Mouse (Mus musculus): ENCODE results near the gene Stk36. TPM values are rescaled to one million over a fixed set of nuclear protein-coding genes. Genes with fewer than 3 reads are reported as not detected.

Gene Stk36
- polyA plus RNA-seq, 1 experiment from 2014 or later = 6.2 TPM

DNA sequence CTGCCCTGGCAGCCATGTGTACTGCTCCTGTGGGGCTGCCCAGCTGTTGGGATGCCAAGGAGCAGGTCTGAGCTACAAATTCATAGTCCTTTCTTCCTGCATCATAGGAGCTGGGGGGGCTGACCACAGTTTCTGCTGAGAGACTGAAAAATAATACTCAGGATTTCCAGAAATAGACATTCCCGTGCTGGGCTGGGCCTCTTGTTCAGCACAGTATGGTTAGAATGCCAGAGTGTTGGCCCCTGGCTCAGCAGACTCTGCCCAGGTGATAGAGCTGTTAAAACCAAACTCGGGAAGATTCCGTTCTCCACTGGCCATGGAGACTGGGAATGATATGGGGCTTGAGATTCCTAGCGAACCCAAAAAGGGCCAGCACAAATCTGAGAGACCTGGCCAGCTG, 24.8 kb downstream of the Stk36 start:
- peaks cover 14% of the 10 kb centered on the region; the same call in 1 of the 2 replicates for H3K4me1 ChIP-seq
- WGBS = 79% methylated on average over 4 of the region's 4 CpGs
- H3K27me3 ChIP-seq (ENCODE audit: insufficient read depth, poor library complexity, severe bottlenecking) = no peaks in the 10 kb centered on the region
- no peaks in the 10 kb centered on the region for H3K9me3 ChIP-seq
- H3K4me3 ChIP-seq = no peak overlapping the region
- no peaks in the 10 kb centered on the region for H3K36me3 ChIP-seq
- no peak overlapping the region for H3K27ac ChIP-seq
- DNase-seq (ENCODE audit: low spot score) = no peak

- no peak overlapping the region for H3K27ac ChIP-seq
- no peak overlapping the region for H3K4me3 ChIP-seq
- H3K4me1 ChIP-seq = peaks cover 14% of the 10 kb centered on the region; the same call in 1 of the 2 replicates
- H3K9me3 ChIP-seq = no peaks in the 10 kb centered on the region
- DNase-seq (ENCODE audit: low spot score) = no peak
- H3K27me3 ChIP-seq (ENCODE audit: insufficient read depth, poor library complexity, severe bottlenecking) = no peaks in the 10 kb centered on the region
- H3K36me3 ChIP-seq = no peaks in the 10 kb centered on the region
- 47% methylated on average over 7 of the region's 7 CpGs for WGBS
Observed at GRCm38 (mm10) chr1:74628001-74628400, 26.8 kb downstream of the Stk36 start.

- Histone ChIP-seq H3K27me3 (ENCODE audit: insufficient read depth, poor library complexity, severe bottlenecking) (no peaks in the 10 kb centered on the region), H3K4me1 (0 out of 2 replicates have a peak, but pooled peaks cover 5% of the 10 kb centered on the region), H3K27ac (no peak overlapping the region), H3K4me3 (no peak overlapping the region), H3K36me3 (no peaks in the 10 kb centered on the region), H3K9me3 (no peaks in the 10 kb centered on the region)
- WGBS = 82% methylated on average over 4 of the region's 4 CpGs
- no peak for DNase-seq (ENCODE audit: low spot score)
Observed at GRCm38 (mm10) chr1:74632734-74633133, 31.5 kb downstream of the Stk36 start.

DNA sequence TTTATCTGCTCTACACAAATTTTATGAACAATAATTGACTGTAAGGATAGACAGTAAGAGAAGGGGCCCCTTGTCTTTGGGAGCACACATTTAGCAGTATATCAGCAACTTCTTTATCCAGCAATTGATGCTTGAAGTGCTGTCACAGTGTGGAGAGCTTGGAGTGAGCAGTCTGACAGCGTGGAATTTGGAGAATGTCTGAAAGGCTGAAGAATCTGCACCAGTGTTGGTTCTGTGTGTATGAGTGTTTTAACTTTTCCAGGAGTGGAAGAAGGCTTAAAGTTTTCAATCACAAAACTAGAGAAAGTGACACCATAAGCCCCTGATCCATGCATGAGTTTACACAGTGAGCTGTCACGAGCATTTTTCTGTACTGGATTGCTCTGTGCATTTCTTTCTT, 42.3 kb downstream of the Stk36 start:
- Histone ChIP-seq H3K9me3 (no peaks in the 10 kb centered on the region), H3K4me3 (no peak overlapping the region), H3K27me3 (ENCODE audit: insufficient read depth, poor library complexity, severe bottlenecking) (no peaks in the 10 kb centered on the region), H3K36me3 (no peaks in the 10 kb centered on the region), H3K4me1 (peaks cover 24% of the 10 kb centered on the region), H3K27ac (no peak overlapping the region)
- no peak for DNase-seq (ENCODE audit: low spot score)
- 44% methylated on average over 2 of the region's 2 CpGs for WGBS

GRCm38 (mm10) chr1:74643926-74644325, 42.7 kb downstream of the Stk36 start:
- DNase-seq (ENCODE audit: low spot score) = no peak
- H3K36me3 ChIP-seq = no peaks in the 10 kb centered on the region
- no peaks in the 10 kb centered on the region for H3K9me3 ChIP-seq
- H3K27me3 ChIP-seq (ENCODE audit: insufficient read depth, poor library complexity, severe bottlenecking) = no peaks in the 10 kb centered on the region
- no peak overlapping the region for H3K27ac ChIP-seq
- peaks cover 25% of the 10 kb centered on the region for H3K4me1 ChIP-seq
- no peak overlapping the region for H3K4me3 ChIP-seq

DNA sequence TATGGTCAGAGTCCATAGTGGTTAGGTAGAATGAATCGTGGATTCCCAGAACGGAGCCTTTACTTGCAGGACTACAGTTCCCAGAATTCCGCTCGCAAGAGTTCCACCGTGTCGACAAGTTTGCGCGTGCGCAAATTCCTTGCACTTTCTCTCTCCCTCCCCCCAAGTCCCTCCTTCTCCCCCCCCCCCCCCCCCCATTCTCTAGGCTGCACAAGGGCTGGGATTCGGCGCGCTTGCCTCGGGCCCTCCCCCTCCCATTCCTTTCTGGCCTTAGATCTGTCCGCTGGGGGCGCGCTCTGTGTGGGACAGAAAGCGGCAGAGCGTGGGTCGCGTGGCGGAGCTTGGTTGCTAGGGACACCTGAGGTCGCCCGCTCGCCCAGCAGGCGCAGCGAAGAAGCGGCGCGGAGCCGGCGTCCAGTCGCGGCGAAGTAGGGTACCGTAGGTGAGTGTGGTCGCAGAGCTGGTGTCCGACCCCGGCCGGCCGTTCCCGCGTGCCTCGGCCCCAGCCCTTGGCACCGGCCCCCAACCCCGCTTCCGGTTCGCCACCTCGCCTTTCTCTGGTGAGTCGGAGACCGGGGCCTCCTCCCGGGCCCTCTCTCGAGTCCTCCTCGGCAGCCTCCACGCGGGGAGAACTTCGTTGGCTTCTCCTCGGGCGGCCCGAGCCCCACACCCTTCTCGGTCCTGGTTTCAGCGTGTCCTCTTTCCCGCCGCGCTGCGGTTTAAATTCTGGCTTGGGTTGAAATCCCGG, 60.4 kb downstream of the Stk36 start, which contains the start of gene Ttll4:
TSS of gene Ttll4 (plus strand) at position 298 of the 748 bp plus-strand sequence.
- Histone ChIP-seq H3K4me1 (peaks cover 26% of the 10 kb centered on the region), H3K9me3 (no peaks in the 10 kb centered on the region), H3K36me3 (no peaks in the 10 kb centered on the region), H3K4me3 (peak within 1 kb of the TSS; percentile 88), H3K27me3 (ENCODE audit: insufficient read depth, poor library complexity, severe bottlenecking) (no peaks in the 10 kb centered on the region), H3K27ac (peak within 1 kb of the TSS; percentile 94)
- DNase-seq (ENCODE audit: low spot score) = peak; percentile 97
- WGBS = 1% methylated on average over 65 of the region's 66 CpGs

- Histone ChIP-seq H3K27me3 (ENCODE audit: insufficient read depth, poor library complexity, severe bottlenecking) (no peaks in the 10 kb centered on the region), H3K9me3 (no peaks in the 10 kb centered on the region), H3K27ac (peak overlapping the region; percentile 94), H3K4me3 (peak overlapping the region; percentile 88), H3K36me3 (peaks cover under 1% of the 10 kb centered on the region; the same call in 1 of the 2 replicates), H3K4me1 (peaks cover 29% of the 10 kb centered on the region)
- 5% methylated on average over 13 of the region's 13 CpGs for WGBS
- no peak for DNase-seq (ENCODE audit: low spot score)
Observed at GRCm38 (mm10) chr1:74662253-74662865, 61.1 kb downstream of the Stk36 start.

DNA sequence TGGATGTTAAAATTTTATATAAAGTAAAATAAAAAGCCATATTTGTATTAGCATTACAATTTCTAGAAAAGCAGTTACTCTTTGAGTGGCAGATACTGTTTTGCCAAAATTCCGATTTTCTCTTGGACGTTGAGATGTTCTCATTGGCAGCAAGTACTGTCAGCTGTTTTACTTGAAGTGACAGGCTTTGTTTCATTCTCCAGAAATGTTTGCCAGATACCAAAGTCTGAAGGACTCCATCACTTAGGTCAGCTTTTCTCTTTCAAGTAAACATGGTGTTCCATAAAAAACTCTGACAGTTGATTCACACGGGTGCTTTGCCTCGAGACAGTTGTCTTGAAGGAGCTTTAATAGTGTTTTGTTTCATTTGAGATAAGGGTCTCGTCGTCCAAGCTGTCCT, 63.9 kb downstream of the Stk36 start:
- Histone ChIP-seq H3K36me3 (peaks cover 12% of the 10 kb centered on the region; the same call in 1 of the 2 replicates), H3K4me3 (no peak overlapping the region), H3K27ac (no peak overlapping the region), H3K9me3 (no peaks in the 10 kb centered on the region), H3K4me1 (peaks cover 34% of the 10 kb centered on the region), H3K27me3 (ENCODE audit: insufficient read depth, poor library complexity, severe bottlenecking) (no peaks in the 10 kb centered on the region)
- no peak for DNase-seq (ENCODE audit: low spot score)
- WGBS = 57% methylated on average over 6 of the region's 6 CpGs

DNA sequence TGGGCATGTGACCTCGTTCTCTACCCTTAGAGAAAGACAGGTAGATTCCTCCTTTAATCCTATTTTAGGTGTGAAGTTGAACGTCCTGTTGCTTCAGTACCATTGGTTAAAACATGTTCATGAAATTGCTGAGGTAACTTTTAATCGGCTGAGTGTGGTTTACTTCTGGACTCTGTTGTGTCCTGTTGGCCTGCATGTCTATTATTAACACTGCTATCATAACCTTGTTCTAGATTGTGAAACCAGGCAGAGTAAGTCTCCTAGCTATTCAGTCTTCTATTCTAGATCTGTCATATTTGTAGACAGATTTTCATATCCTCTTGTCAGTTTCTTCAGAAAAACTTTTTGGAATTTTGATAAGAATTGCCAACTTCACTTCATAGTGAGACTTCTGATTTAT, 67.1 kb downstream of the Stk36 start:
- Histone ChIP-seq H3K9me3 (no peaks in the 10 kb centered on the region), H3K36me3 (peaks cover 31% of the 10 kb centered on the region), H3K4me3 (no peak overlapping the region), H3K27ac (no peak overlapping the region), H3K27me3 (ENCODE audit: insufficient read depth, poor library complexity, severe bottlenecking) (no peaks in the 10 kb centered on the region), H3K4me1 (peaks cover 26% of the 10 kb centered on the region)
- DNase-seq (ENCODE audit: low spot score) = no peak
- 80% methylated on average over 3 of the region's 3 CpGs for WGBS

DNA sequence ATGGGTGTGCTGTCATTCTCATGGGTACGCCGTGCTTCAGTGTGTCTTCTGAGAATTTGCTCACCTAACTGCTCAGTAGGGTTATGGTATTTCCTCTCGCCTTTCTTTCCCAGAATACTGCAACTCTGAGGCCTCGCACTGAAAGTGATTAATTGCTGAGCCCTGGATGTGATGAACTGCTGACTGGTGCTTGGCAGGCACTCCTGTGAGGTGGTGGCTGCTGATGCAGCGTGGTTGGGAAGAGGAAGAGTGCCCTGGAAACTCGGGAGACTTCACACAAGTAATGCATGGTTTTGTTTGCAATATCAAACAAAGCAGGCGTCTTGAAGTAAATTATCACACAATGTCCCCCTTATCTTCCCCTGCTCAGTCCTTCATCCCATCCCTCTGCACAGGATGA, 71.5 kb downstream of the Stk36 start:
- Histone ChIP-seq H3K9me3 (no peaks in the 10 kb centered on the region), H3K36me3 (peaks cover 44% of the 10 kb centered on the region), H3K27me3 (ENCODE audit: insufficient read depth, poor library complexity, severe bottlenecking) (no peaks in the 10 kb centered on the region), H3K4me1 (0 out of 2 replicates have a peak, but pooled peaks cover under 1% of the 10 kb centered on the region), H3K4me3 (no peak overlapping the region), H3K27ac (no peak overlapping the region)
- no peak for DNase-seq (ENCODE audit: low spot score)
- WGBS = 75% methylated on average over 7 of the region's 7 CpGs

DNA sequence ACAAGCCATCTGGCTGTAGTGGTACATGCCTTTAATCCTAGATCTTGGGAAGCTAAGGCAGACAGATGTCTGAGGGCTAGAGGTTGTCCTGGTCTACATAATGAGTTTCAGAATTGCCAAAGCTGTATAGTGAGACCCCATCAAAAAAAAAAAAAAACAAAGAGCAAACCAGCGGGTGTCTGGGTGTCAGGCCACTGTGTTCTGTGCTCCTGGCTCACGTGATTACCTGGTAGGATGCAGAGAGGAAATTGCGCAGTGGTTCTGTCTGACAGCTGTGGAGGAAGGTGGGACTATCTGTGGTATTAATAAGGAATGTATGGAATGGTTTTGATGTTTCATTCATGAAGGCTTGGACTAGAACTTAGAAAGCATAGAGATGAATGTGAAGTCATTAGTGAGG, 75.6 kb downstream of the Stk36 start:
- WGBS = 89% methylated on average over 3 of the region's 3 CpGs
- Histone ChIP-seq H3K4me1 (no peaks in the 10 kb centered on the region), H3K27me3 (ENCODE audit: insufficient read depth, poor library complexity, severe bottlenecking) (no peaks in the 10 kb centered on the region), H3K27ac (no peak overlapping the region), H3K36me3 (peaks cover 64% of the 10 kb centered on the region), H3K4me3 (no peak overlapping the region), H3K9me3 (no peaks in the 10 kb centered on the region)
- no peak for DNase-seq (ENCODE audit: low spot score)

GRCm38 (mm10) chr1:74677843-74678242, 76.6 kb downstream of the Stk36 start:
- H3K27ac ChIP-seq = no peak overlapping the region
- peaks cover 64% of the 10 kb centered on the region for H3K36me3 ChIP-seq
- no peaks in the 10 kb centered on the region for H3K4me1 ChIP-seq
- WGBS = 85% methylated on average over 1 of the region's 1 CpGs
- no peak for DNase-seq (ENCODE audit: low spot score)
- no peaks in the 10 kb centered on the region for H3K27me3 ChIP-seq (ENCODE audit: insufficient read depth, poor library complexity, severe bottlenecking)
- no peaks in the 10 kb centered on the region for H3K9me3 ChIP-seq
- H3K4me3 ChIP-seq = no peak overlapping the region

Measured in heart, embryonic 10.5 days (tissue).